Mouse (Mus musculus): ENCODE data around the gene Thra. TPM values are rescaled to one million over a fixed set of nuclear protein-coding genes. Genes with fewer than 3 reads are reported as not detected.
"Not testable (repeated sequence)": the region's sequence is repeated elsewhere in the genome, so short reads cannot be mapped to it uniquely, and the experiment has no call there.

Gene Thra
- total and polyA plus RNA-seq, 2 experiments, result 5.5 to 14.9 TPM

DNA sequence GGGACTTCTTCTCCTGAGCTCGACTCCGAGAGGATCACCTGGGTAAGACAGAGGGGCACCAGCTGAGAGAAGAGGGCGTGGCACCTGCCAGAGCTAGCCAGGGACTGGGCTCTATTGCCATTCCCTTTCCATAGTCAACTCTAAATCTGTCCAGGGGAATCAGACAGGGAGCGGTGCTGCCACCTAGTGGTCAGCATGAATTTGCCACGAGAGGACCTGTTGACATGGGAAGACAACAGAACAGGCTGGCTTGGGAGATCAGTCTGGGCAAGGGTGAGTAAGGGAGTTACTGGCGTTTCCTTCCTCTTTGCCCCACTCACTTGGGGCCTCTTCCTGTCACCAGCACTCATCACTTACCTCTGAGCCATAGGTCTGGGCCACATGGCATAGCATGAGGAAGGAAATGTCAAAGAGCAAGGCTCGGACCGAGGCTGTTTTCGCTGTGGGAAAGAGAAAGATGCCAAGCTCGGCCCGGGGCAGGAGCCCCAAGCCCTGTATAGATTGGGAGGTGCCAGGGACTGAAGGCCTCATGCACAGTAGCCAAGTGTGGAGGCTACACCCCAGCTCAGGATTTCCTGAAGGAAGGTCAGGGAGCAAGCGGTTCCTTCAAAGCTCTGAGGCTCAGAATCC, 29.9 kb upstream of the Thra start:
- no peaks in the 10 kb centered on the region for H3K27me3 ChIP-seq (ENCODE audit: control insufficient read depth, insufficient read depth, low read length)
- no peak overlapping the region for H3K9ac ChIP-seq (ENCODE audit: low read depth, low read length)
- 0 out of 2 replicates have a peak, but pooled peaks cover 2% of the 10 kb centered on the region for H3K36me3 ChIP-seq (ENCODE audit: control insufficient read depth, insufficient read depth, low read length)
- H3K27ac ChIP-seq (replicated peaks; ENCODE audit: insufficient read depth, low read depth, low read length), result no peak overlapping the region
- no peaks in the 10 kb centered on the region for H3K79me2 ChIP-seq (ENCODE audit: control insufficient read depth, insufficient read depth, low read length)
- peak; percentile 55 for DNase-seq (ENCODE audit: extremely low read depth, low read depth, low spot score)
- 48% methylated on average over 12 of the region's 12 CpGs for WGBS
- peaks cover 13% of the 10 kb centered on the region for H3K4me1 ChIP-seq (ENCODE audit: control insufficient read depth, insufficient read depth, low read length)
- TF ChIP-seq POLR2A (IDR thresholded peaks at IDR 0.05; ENCODE audit: extremely low read depth, insufficient read depth, low read length) (no peak), CTCF (IDR thresholded peaks at IDR 0.05; ENCODE audit: low read depth, low read length) (peak; percentile 92)
- H3K4me3 ChIP-seq (ENCODE audit: insufficient read depth, low read depth, low read length), result no peak overlapping the region

DNA sequence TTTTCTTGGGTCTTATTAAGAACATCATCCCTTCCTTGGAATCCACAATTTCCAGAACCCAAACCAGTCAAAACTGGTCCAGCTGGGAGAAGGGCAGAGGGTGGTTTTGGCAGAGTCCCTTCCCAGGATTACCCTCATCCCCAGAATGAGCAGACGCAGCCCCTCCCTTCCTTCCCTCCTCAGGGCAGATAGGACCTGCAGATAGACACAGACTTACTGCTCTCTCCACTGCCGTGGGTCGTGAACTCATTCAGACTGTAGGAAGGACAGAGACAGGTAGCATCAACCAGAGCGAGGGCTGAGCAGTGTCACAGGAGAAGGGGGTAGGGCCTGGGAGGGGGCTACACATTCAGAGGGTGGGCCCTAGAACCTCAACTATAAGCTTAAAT, 29.4 kb upstream of the Thra start:
- peaks cover 13% of the 10 kb centered on the region for H3K4me1 ChIP-seq (ENCODE audit: control insufficient read depth, insufficient read depth, low read length)
- H3K79me2 ChIP-seq (ENCODE audit: control insufficient read depth, insufficient read depth, low read length), result no peaks in the 10 kb centered on the region
- no peak for DNase-seq (ENCODE audit: extremely low read depth, low read depth, low spot score)
- H3K4me3 ChIP-seq (ENCODE audit: insufficient read depth, low read depth, low read length), result no peak overlapping the region
- no peak overlapping the region for H3K9ac ChIP-seq (ENCODE audit: low read depth, low read length)
- TF ChIP-seq CTCF (IDR thresholded peaks at IDR 0.05; ENCODE audit: low read depth, low read length) (no peak), POLR2A (IDR thresholded peaks at IDR 0.05; ENCODE audit: extremely low read depth, insufficient read depth, low read length) (no peak)
- H3K36me3 ChIP-seq (ENCODE audit: control insufficient read depth, insufficient read depth, low read length), result 0 out of 2 replicates have a peak, but pooled peaks cover 2% of the 10 kb centered on the region
- no peaks in the 10 kb centered on the region for H3K27me3 ChIP-seq (ENCODE audit: control insufficient read depth, insufficient read depth, low read length)
- H3K27ac ChIP-seq (replicated peaks; ENCODE audit: insufficient read depth, low read depth, low read length), result no peak overlapping the region
- WGBS, result 75% methylated on average over 4 of the region's 4 CpGs

DNA sequence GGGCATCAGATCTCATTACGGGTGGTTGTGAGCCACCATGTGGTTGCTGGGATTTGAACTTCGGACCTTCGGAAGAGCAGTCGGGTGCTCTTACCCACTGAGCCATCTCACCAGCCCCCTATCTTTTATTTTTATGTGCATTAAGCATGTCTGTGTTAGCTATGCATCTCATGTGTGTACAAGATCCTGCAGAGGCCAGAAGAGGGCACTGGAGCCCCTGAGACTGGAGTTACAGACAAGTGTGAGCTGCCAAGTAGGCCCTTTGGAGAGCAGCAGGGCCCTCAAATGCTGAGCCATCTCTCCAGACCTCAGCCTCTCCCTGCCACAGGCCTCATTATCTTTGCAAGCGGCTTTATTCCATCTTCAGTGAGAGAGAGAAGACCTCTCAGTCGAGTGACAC, 28.4 kb upstream of the Thra start:
- WGBS, result 84% methylated on average over 6 of the region's 6 CpGs
- not testable (repeated sequence) for H3K9ac ChIP-seq (ENCODE audit: low read depth, low read length); H3K27ac ChIP-seq (replicated peaks; ENCODE audit: insufficient read depth, low read depth, low read length); H3K79me2 ChIP-seq (ENCODE audit: control insufficient read depth, insufficient read depth, low read length); H3K27me3 ChIP-seq (ENCODE audit: control insufficient read depth, insufficient read depth, low read length); H3K36me3 ChIP-seq (ENCODE audit: control insufficient read depth, insufficient read depth, low read length); H3K4me3 ChIP-seq (ENCODE audit: insufficient read depth, low read depth, low read length); DNase-seq (ENCODE audit: extremely low read depth, low read depth, low spot score)
- peaks cover 13% of the 10 kb centered on the region for H3K4me1 ChIP-seq (ENCODE audit: control insufficient read depth, insufficient read depth, low read length)
- 0 out of 2 replicates have a peak, but pooled peaks have one; percentile 18 for TF ChIP-seq CTCF (IDR thresholded peaks at IDR 0.05; ENCODE audit: low read depth, low read length)

DNA sequence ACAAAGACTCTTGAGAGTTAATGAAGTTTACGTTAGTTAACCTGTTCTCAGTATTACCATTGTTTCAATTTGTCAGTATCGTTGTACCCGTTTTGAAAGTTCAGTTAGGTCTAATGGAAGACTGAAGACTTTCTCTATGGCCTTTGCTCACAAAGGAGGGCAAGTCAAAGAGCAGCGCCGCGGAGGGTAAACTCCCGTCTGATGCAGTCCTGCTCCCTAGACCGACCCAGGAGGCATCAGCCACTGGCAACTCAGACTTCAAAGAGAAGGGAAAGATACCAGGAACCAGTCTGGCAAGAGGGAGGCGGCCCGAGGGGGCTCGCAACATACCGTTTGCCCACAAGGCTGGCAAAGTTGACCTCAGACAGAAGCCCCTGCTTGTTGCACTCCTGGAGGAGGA, 26.7 kb upstream of the Thra start:
- no peaks in the 10 kb centered on the region for H3K79me2 ChIP-seq (ENCODE audit: control insufficient read depth, insufficient read depth, low read length)
- DNase-seq (ENCODE audit: extremely low read depth, low read depth, low spot score), result no peak
- TF ChIP-seq POLR2A (IDR thresholded peaks at IDR 0.05; ENCODE audit: extremely low read depth, insufficient read depth, low read length) (no peak), CTCF (IDR thresholded peaks at IDR 0.05; ENCODE audit: low read depth, low read length) (no peak)
- H3K27me3 ChIP-seq (ENCODE audit: control insufficient read depth, insufficient read depth, low read length), result no peaks in the 10 kb centered on the region
- no peak overlapping the region for H3K9ac ChIP-seq (ENCODE audit: low read depth, low read length)
- 0 out of 2 replicates have a peak, but pooled peaks cover 2% of the 10 kb centered on the region for H3K36me3 ChIP-seq (ENCODE audit: control insufficient read depth, insufficient read depth, low read length)
- H3K4me1 ChIP-seq (ENCODE audit: control insufficient read depth, insufficient read depth, low read length), result peaks cover 8% of the 10 kb centered on the region
- no peak overlapping the region for H3K4me3 ChIP-seq (ENCODE audit: insufficient read depth, low read depth, low read length)
- WGBS, result 90% methylated on average over 12 of the region's 12 CpGs
- no peak overlapping the region for H3K27ac ChIP-seq (replicated peaks; ENCODE audit: insufficient read depth, low read depth, low read length)

DNA sequence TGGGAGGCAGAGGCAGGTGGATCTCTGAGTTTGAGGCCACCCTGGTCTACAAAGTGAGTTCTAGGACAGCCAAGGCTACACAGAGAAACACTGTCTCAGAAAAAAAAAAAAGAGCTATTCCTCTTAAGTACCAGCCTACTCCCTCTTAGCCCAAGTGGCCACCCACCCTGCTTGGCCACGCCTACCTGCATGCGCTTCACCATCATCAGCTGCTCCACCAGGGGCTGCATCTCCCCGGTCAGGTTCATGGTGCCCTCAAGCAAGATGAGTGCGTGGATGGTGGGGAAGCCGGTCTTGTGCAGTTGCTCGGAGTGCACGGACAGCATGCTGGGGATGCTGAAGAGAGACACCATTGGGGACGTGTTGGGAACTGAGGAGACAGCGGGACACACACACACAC, 24.5 kb upstream of the Thra start:
- no peak for DNase-seq (ENCODE audit: extremely low read depth, low read depth, low spot score)
- no peak overlapping the region for H3K4me3 ChIP-seq (ENCODE audit: insufficient read depth, low read depth, low read length)
- no peaks in the 10 kb centered on the region for H3K4me1 ChIP-seq (ENCODE audit: control insufficient read depth, insufficient read depth, low read length)
- H3K27me3 ChIP-seq (ENCODE audit: control insufficient read depth, insufficient read depth, low read length), result no peaks in the 10 kb centered on the region
- no peaks in the 10 kb centered on the region for H3K79me2 ChIP-seq (ENCODE audit: control insufficient read depth, insufficient read depth, low read length)
- TF ChIP-seq CTCF (IDR thresholded peaks at IDR 0.05; ENCODE audit: low read depth, low read length) (no peak), POLR2A (IDR thresholded peaks at IDR 0.05; ENCODE audit: extremely low read depth, insufficient read depth, low read length) (no peak)
- H3K27ac ChIP-seq (replicated peaks; ENCODE audit: insufficient read depth, low read depth, low read length), result no peak overlapping the region
- 0 out of 2 replicates have a peak, but pooled peaks cover 2% of the 10 kb centered on the region for H3K36me3 ChIP-seq (ENCODE audit: control insufficient read depth, insufficient read depth, low read length)
- 99% methylated on average over 9 of the region's 9 CpGs for WGBS
- no peak overlapping the region for H3K9ac ChIP-seq (ENCODE audit: low read depth, low read length)

DNA sequence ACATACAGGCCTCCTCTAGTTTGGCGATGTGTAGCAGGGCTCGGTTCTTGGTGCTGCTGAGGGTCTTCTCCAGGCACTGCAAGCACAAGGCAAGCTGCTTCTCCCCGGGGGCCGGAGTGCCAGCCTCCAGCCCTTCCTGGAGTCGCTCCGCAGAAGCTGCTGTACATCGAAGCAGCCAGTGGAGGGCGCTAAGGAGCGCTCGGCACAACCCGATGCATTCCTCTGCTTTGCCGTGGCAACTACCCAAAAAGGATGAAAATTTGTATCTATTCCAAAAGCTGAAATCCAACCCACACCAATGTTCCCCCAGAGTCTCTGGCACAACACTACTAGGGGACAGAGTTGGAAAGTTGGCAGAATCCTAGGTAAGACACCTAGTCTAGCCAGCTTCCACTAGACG, 22.5 kb upstream of the Thra start:
- H3K27me3 ChIP-seq (ENCODE audit: control insufficient read depth, insufficient read depth, low read length), result no peaks in the 10 kb centered on the region
- H3K4me1 ChIP-seq (ENCODE audit: control insufficient read depth, insufficient read depth, low read length), result peaks cover 3% of the 10 kb centered on the region; the same call in 1 of the 2 replicates
- no peak overlapping the region for H3K27ac ChIP-seq (replicated peaks; ENCODE audit: insufficient read depth, low read depth, low read length)
- no peaks in the 10 kb centered on the region for H3K79me2 ChIP-seq (ENCODE audit: control insufficient read depth, insufficient read depth, low read length)
- DNase-seq (ENCODE audit: extremely low read depth, low read depth, low spot score), result no peak
- no peak overlapping the region for H3K4me3 ChIP-seq (ENCODE audit: insufficient read depth, low read depth, low read length)
- no peak overlapping the region for H3K9ac ChIP-seq (ENCODE audit: low read depth, low read length)
- WGBS, result 25% methylated on average over 13 of the region's 13 CpGs
- TF ChIP-seq CTCF (IDR thresholded peaks at IDR 0.05; ENCODE audit: low read depth, low read length), result peak; percentile 90
- no peak for TF ChIP-seq POLR2A (IDR thresholded peaks at IDR 0.05; ENCODE audit: extremely low read depth, insufficient read depth, low read length)
- H3K36me3 ChIP-seq (ENCODE audit: control insufficient read depth, insufficient read depth, low read length), result 0 out of 2 replicates have a peak, but pooled peaks cover 2% of the 10 kb centered on the region
